Mouse (Mus musculus): ENCODE results near the gene Mgat3. TPM values are rescaled to one million over a fixed set of nuclear protein-coding genes. Genes with fewer than 3 reads are reported as not detected.
A peak's percentile ranks its signal among the peaks of the same experiment; 100 is the strongest.

The Mgat3 gene
- polyA plus RNA-seq, 1 experiment from 2014 or later, result 9.9 TPM

GRCm38 (mm10) chr15:80261100-80261499 lies 87.6 kb downstream of the Mgat3 start:
- peaks cover 5% of the 10 kb centered on the region for H3K36me3 ChIP-seq (replicated peaks; ENCODE audit: control insufficient read depth, insufficient read depth, low read depth, low read length)
- H3K27me3 ChIP-seq (ENCODE audit: control insufficient read depth, insufficient read depth, low read length), result no peaks in the 10 kb centered on the region
- DNase-seq (ENCODE audit: low spot score) (no peak), ATAC-seq (replicated peaks; ENCODE audit: insufficient number of reproducible peaks, low FRiP score, low TSS enrichment, low read depth) (no peak)
- no peak overlapping the region for H3K4me2 ChIP-seq (ENCODE audit: low read depth, low read length)
- no peak overlapping the region for H3K9ac ChIP-seq (replicated peaks; ENCODE audit: low read length)
- no peaks in the 10 kb centered on the region for H3K9me3 ChIP-seq (replicated peaks; ENCODE audit: control insufficient read depth, low read length)
- 84% methylated on average over 7 of the region's 7 CpGs for WGBS
- H3K4me3 ChIP-seq (ENCODE audit: low read depth, low read length), result no peak overlapping the region
- H3K4me1 ChIP-seq (ENCODE audit: control insufficient read depth, insufficient read depth, low read length), result no peaks in the 10 kb centered on the region; the same call in 1 of the 2 replicates
- no peak overlapping the region for H3K27ac ChIP-seq (replicated peaks; ENCODE audit: low read depth, low read length)

DNA sequence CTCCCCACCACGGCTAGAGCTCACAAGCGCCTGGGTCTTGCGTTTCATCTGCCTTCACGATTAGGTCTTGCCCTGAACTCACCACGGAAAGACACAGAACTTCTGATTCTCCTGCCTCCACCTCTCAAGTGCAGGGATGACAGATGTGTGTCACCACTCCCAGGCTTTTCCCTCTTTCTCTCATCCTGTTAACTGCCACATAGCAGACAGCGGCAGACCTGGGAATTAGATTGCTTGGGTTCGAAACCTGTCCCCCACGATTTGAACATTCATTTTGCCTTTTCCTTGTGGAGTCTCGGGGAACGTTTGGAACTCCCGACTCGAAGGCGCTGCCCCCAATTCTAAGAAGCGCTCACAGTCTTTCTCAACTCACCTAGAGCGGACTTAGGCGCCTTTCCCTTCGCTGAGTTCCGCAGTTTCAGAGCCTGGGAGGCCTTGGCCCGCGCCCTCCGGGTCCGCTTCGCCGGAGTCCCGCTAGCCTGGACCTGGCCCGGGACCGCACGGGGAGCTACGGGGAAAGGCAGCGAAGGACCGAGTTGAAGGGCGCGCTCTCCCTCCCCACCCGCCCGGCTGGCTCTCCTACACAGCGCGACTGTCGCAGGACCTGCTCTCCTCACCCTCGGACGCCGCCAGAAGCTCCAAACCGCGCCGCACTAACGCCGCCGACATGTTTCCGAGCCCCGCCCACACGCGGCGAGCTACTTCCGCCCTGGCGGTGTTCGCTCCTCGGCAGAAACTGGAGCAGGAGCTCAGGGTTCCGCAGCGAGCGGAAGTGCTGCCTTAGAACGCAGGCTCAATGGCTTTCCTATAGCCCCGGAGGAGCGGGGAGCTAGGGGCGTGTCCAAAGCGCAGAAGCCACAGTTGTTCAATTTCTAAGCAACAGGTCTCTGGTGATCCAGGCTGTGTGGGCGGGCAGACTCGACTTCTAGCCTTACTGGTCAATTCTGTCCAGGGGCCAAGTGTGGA lies 90.4 kb downstream of the Mgat3 start, which contains the start of gene Rps19bp1:
Gene Rps19bp1, minus strand, starts transcription at position 706 of the 966 bp plus-strand sequence.
- ATAC-seq (replicated peaks; ENCODE audit: insufficient number of reproducible peaks, low FRiP score, low TSS enrichment, low read depth) (peak; percentile 77), DNase-seq (ENCODE audit: low spot score) (peak; percentile 94)
- Histone ChIP-seq H3K4me3 (ENCODE audit: low read depth, low read length) (peak within 1 kb of the TSS; percentile 74), H3K36me3 (replicated peaks; ENCODE audit: control insufficient read depth, insufficient read depth, low read depth, low read length) (no peaks in the 10 kb centered on the region), H3K9ac (replicated peaks; ENCODE audit: low read length) (peak within 1 kb of the TSS; percentile 78), H3K4me1 (ENCODE audit: control insufficient read depth, insufficient read depth, low read length) (no peaks in the 10 kb centered on the region), H3K27me3 (ENCODE audit: control insufficient read depth, insufficient read depth, low read length) (no peaks in the 10 kb centered on the region), H3K27ac (replicated peaks; ENCODE audit: low read depth, low read length) (no peak within 1 kb of the TSS), H3K9me3 (replicated peaks; ENCODE audit: control insufficient read depth, low read length) (no peaks in the 10 kb centered on the region), H3K4me2 (ENCODE audit: low read depth, low read length) (peak within 1 kb of the TSS; percentile 71)
- 2% methylated on average over 66 of the region's 66 CpGs for WGBS

Other genes starting within 250 kb of the Mgat3 start
- 0.75 and 1.3 TPM in 2 replicates for gene Cbx7, start 202.6 kb upstream of the Mgat3 start, polyA plus RNA-seq (2014; fragmentation: Nextera tagmentation; extraction: Ambion mirVana)
- 2.5 and 2.8 TPM in 2 replicates for gene Pdgfb, start 158.7 kb upstream of the Mgat3 start, polyA plus RNA-seq (2014; fragmentation: Nextera tagmentation; extraction: Ambion mirVana)
- 6.4 and 8.3 TPM in 2 replicates for gene Syngr1, start 82.4 kb upstream of the Mgat3 start, polyA plus RNA-seq (2014; fragmentation: Nextera tagmentation; extraction: Ambion mirVana)
- gene Rpl3, start 81.9 kb upstream of the Mgat3 start, polyA plus RNA-seq (2014; fragmentation: Nextera tagmentation; extraction: Ambion mirVana), result 1,289 and 1,347 TPM in 2 replicates
- gene Tab1, start 40.6 kb upstream of the Mgat3 start, polyA plus RNA-seq (2014; fragmentation: Nextera tagmentation; extraction: Ambion mirVana), result 26.8 and 26.9 TPM in 2 replicates
- gene Mief1, start 60.3 kb downstream of the Mgat3 start, polyA plus RNA-seq (2014; fragmentation: Nextera tagmentation; extraction: Ambion mirVana), result 35.7 and 36.7 TPM in 2 replicates
- not detected in 2 replicates for gene AC140267.1, start 62.1 kb downstream of the Mgat3 start, polyA plus RNA-seq (2014; fragmentation: Nextera tagmentation; extraction: Ambion mirVana)
- gene Atf4, start 81.5 kb downstream of the Mgat3 start, polyA plus RNA-seq (2014; fragmentation: Nextera tagmentation; extraction: Ambion mirVana), result 120 and 123 TPM in 2 replicates
- gene Rps19bp1, start 90.6 kb downstream of the Mgat3 start, polyA plus RNA-seq (2014; fragmentation: Nextera tagmentation; extraction: Ambion mirVana), result 81.3 and 83.1 TPM in 2 replicates
- 0.11 TPM in 1 of 2 replicates, not detected in the other for gene Cacna1i, start 113.5 kb downstream of the Mgat3 start, polyA plus RNA-seq (2014; fragmentation: Nextera tagmentation; extraction: Ambion mirVana)

All from embryonic facial prominence, embryonic 11.5 days (tissue).